Mouse (Mus musculus) E14TG2a.4 (cell line): Measurements from ENCODE around the gene 1110032A03Rik.

ENCODE experiments used
- CTCF ChIP-seq: conservative IDR thresholded peaks from 2 replicates; pipeline ENCODE4 v1.5.1; 2014; ENCODE audit warnings: low read length
- NANOG ChIP-seq: IDR thresholded peaks from 2 replicates; pipeline ENCODE4 v1.6.1; 2014; ENCODE audit warnings: borderline replicate concordance, low read length, mixed read lengths
- POU5F1 ChIP-seq: IDR thresholded peaks from 2 replicates; pipeline ENCODE4 v1.6.1; 2014; ENCODE audit warnings: low read length, borderline replicate concordance

- TF ChIP-seq CTCF, result no peak
- TF ChIP-seq POU5F1, result no peak
- no peak for TF ChIP-seq NANOG
These were observed 44.4 kb upstream of the 1110032A03Rik start for GRCm38 (mm10) chr9:50819716-50820115.
